Mouse (Mus musculus) heart, postnatal 0 days (tissue): ENCODE data around the gene Acnat1.
"Not testable (repeated sequence)": the region's sequence is repeated elsewhere in the genome, so short reads cannot be mapped to it uniquely, and the experiment has no call there.

Experiments
- CTCF ChIP-seq: IDR thresholded peaks from 2 replicates; pipeline ENCODE4 v1.5.1; 2016; ENCODE audit warnings: antibody characterized with exemption, control low read depth, low read depth
- EP300 ChIP-seq: IDR thresholded peaks from 2 replicates; pipeline ENCODE4 v1.6.1; 2016; ENCODE audit warnings: antibody characterized with exemption, low read depth

DNA sequence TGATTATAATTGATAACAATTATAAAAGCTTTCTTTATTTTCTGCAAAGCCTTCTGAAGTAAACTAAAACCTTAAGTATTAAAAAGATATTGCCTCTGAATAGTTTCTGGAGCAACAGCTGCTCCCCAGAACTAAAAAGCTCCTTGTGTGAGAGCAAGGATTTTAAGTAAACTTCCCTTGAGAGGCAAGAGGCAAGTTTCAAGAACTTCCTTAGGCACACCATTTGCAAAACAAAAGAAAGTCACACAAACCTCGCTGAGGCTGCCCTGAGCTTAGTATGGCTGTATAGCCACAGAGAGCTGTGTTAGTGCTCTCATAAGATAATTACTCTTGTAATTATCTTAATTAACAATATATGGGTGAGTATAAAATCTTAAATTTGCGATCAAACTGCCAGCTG lies 5.3 kb upstream of the Acnat1 start:
- not testable (repeated sequence) for TF ChIP-seq CTCF, EP300
